Mouse (Mus musculus) adrenal gland, postnatal 36 days (tissue): ENCODE results near the gene Rnasel. TPM values are rescaled to one million over a fixed set of nuclear protein-coding genes. Genes with fewer than 3 reads are reported as not detected.

Source experiments
- DNase-seq, 2 experiments: peaks; one replicate each; pipeline ENCODE4 v3.0.0; 2021; ENCODE audit warnings: mixed read lengths in 1 of 2
- total RNA-seq, 2 experiments: library from RNA; stranded (reverse); gene quantifications; 2 replicates each; pipeline ENCODE4 v1.2.3; 2021

Gene Rnasel
- total RNA-seq, 2 experiments from 2014 or later: 7.6 to 16.8 TPM

GRCm38 (mm10) chr1:153736096-153736495, 13.1 kb upstream of the Rnasel start:
- DNase-seq: no peak

GRCm38 (mm10) chr1:153737101-153738085, 11.8 kb upstream of the Rnasel start:
- DNase-seq: no peak

- DNase-seq: no peak
These were observed 9.7 kb upstream of the Rnasel start for GRCm38 (mm10) chr1:153739437-153740015.

GRCm38 (mm10) chr1:153740145-153740544, 9.1 kb upstream of the Rnasel start, which contains the start of gene Rgs16:
Gene Rgs16, plus strand, starts transcription at chr1:153740349.
- peak; percentile 91 to 93 for DNase-seq

- no peak for DNase-seq
These were observed 8.3 kb upstream of the Rnasel start for GRCm38 (mm10) chr1:153740775-153741400.

DNA sequence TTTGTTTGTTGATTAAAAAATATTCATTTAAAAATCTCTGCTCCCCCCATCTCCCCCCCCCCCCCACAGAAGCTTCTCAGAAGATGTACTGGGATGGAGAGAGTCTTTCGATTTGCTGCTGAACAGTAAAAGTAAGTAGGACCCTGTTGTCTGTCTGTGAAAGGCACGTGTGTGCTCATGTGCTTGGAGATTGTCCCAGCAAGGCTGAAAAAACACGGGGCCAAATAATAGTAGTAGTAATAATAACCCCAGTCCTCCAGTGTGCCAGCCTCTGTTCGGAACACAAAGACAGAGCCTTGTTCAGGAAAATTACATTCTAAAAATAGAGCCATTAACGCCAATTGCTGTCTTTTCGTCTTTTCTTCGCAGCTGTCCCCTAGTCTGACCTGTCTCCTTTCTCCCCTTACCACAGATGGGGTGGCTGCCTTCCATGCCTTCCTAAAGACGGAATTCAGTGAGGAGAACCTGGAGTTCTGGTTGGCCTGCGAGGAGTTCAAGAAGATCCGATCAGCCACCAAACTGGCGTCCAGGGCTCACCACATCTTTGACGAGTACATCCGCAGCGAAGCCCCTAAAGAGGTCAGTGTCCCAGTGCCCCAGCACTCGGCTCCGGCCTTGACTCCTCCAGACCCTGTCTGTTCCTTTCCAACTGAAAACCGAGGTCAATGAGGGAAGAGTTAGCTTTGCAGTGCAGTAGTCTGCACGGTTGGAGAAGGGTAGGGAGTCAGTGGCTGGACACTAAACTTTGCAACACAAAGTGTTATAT, 7.5 kb upstream of the Rnasel start:
- DNase-seq: no peak

- DNase-seq: peak; percentile 78 to 84
These were observed 6.7 kb upstream of the Rnasel start for GRCm38 (mm10) chr1:153742374-153743155.

GRCm38 (mm10) chr1:153746119-153746670, 3.0 kb upstream of the Rnasel start:
- DNase-seq: no peak

GRCm38 (mm10) chr1:153746728-153747127, 2.5 kb upstream of the Rnasel start:
- DNase-seq: peak; percentile 73 to 83

- DNase-seq: no peak
These were observed 1.2 kb upstream of the Rnasel start for GRCm38 (mm10) chr1:153747861-153748530.

DNA sequence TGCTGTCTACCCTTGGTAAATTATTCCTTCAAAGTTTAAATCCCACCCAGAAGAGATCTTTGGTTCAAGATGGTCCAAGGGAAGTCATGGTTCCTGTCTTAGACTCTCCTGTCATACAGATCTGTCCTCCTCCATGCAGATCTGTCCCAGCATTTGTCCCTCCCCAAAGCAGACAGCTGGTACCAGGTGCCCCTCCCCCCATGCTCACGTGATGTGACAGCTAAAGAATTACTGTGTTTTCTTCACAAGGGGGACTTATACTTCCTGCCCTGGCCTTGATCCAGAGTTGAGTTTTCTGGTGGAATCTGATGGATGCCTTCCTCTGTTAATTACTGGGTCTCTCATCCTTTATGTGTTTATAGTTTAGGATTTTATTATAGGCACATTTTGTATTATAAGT, 677 bp upstream of the Rnasel start:
- DNase-seq: peak; percentile 69 to 85

GRCm38 (mm10) chr1:153750054-153750453, 828 bp downstream of the Rnasel start:
- DNase-seq: no peak

DNA sequence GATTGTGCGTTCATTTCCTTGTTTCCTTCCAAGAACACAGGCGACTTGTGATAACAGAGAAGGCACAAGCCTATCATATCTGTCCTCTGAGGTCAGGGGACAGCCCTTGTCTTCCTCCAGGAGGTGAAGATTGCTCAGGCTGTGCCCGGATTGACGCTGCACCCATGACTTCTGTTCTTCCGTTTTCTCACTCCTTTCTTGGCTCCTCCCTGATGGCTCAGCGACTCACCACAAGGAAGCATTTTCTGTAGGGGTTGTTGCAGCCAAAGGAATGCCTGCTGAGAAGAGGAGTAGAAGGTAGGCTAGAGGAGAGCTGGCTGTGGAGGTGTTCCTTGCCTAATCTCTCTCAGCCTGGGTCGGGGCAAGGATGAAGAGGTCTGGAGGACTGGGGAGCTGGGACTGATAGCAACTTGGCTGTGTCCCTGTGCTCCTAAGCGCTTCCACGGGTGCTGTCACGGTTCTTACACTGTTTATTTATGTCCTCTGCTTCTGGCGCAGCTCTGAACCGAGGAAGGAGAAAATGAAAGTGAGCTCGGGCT, 2.6 kb downstream of the Rnasel start:
- DNase-seq: peak; percentile 49 to 60

DNA sequence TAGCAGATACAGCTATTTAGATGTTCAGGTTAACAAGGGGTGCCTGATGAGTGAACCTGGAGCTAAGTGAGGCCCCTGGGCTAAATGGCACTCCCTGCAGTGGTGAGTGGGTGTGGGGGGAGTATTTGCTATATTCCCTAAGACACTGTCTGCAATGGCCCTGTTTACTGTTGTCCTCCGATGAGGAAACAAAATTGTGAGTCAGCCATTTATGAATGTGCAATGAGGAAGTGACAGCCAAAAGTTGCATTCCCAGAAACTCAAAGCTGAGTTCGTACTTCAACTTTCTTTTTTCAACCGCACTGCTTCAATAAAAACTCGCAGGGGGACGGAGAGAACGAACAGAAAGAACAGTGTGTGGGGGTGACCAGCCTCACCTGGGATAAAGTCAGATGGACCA, 3.3 kb downstream of the Rnasel start:
- DNase-seq: no peak

DNA sequence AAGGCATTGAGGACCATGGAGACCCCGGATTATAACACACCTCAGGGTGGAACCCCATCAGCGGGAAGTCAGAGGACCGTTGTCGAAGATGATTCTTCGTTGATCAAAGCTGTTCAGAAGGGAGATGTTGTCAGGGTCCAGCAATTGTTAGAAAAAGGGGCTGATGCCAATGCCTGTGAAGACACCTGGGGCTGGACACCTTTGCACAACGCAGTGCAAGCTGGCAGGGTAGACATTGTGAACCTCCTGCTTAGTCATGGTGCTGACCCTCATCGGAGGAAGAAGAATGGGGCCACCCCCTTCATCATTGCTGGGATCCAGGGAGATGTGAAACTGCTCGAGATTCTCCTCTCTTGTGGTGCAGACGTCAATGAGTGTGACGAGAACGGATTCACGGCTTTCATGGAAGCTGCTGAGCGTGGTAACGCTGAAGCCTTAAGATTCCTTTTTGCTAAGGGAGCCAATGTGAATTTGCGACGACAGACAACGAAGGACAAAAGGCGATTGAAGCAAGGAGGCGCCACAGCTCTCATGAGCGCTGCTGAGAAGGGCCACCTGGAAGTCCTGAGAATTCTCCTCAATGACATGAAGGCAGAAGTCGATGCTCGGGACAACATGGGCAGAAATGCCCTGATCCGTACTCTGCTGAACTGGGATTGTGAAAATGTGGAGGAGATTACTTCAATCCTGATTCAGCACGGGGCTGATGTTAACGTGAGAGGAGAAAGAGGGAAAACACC, 4.7 kb downstream of the Rnasel start:
- no peak for DNase-seq

DNA sequence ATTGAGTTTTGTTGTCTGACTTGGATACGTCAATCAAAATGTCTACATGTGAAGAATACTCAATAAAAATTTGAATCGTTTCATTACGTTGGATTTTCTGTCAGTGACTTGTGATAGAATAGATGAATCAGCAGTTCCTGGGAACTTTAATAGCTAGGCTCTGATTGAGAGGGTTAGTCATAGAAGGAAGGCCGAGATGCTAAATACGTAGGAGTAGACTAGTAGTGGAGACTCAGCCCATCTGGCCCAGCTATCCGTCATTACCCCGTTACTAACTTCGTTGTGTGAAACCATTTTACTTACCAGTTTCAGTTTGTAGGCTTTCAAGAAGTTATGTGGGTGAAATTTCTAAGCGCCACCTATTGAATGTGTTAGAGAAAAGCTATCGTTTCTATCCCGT, 14.9 kb downstream of the Rnasel start:
- DNase-seq: no peak

DNA sequence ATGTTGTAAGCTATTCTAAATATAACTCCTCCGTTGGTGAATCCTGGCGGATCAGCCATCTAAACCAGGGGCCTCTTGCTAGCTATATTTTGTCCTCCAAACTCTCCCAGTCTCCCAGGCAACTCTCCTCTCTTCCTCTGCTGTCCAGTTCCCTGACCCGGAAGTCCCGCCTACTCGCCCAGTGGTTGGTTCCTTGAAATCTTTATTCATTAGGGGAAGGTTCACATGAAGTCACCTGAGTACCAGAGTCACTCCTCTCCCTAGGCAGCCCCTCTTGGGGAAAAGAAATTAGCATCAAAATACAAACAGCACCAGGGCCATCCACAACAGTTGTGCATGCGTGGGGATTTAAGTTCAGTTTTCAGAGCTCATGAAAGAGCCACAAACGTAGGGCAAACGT, 17.1 kb downstream of the Rnasel start:
- no peak for DNase-seq

DNA sequence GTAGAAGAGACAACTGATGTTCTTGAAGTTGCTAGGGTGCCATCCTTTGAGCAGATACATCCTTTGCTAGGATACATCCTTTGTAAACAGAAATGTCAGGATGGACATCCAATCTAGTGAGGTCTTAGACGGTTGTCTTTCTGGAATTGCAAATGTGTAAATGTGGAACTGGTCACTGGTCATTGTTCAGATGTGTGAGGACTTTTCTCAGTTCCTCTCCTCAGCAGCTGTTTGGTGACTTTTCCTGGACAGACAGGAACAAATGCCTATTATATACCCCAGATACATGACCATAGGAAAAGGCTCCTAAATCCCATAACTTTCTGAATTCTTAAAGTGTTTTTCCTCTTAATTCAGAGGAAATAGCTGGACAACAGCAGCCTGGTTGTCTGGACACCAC, 18.1 kb downstream of the Rnasel start:
- DNase-seq: no peak

GRCm38 (mm10) chr1:153768465-153768864, 19.2 kb downstream of the Rnasel start:
- no peak for DNase-seq
